Mouse (Mus musculus): ENCODE results near the gene Misp. TPM values are rescaled to one million over a fixed set of nuclear protein-coding genes. Genes with fewer than 3 reads are reported as not detected.

The Misp gene
- polyA plus RNA-seq, 1 experiment = not detected

DNA sequence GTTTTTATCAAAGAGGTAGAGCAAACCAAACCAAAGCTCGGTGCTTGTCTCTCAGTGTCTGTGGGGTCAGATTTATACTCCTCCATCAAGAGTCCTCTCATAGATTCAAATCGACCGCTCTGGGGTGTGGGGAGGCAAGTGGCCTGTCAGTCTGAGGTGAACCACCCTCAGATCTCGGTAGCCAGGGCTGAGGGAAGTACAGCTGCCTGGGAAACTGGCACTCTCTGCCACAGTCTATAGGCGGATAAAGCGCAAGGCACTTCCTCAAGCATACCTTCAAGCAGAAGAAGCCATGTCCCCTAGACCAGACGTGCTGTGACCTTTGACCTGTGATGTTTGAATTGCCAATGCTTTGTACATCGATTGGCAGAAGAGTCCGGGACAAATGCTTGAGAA, 12.0 kb downstream of the Misp start:
- no peak for TF ChIP-seq GATA1 (IDR thresholded peaks at IDR 0.05; ENCODE audit: low read length)

DNA sequence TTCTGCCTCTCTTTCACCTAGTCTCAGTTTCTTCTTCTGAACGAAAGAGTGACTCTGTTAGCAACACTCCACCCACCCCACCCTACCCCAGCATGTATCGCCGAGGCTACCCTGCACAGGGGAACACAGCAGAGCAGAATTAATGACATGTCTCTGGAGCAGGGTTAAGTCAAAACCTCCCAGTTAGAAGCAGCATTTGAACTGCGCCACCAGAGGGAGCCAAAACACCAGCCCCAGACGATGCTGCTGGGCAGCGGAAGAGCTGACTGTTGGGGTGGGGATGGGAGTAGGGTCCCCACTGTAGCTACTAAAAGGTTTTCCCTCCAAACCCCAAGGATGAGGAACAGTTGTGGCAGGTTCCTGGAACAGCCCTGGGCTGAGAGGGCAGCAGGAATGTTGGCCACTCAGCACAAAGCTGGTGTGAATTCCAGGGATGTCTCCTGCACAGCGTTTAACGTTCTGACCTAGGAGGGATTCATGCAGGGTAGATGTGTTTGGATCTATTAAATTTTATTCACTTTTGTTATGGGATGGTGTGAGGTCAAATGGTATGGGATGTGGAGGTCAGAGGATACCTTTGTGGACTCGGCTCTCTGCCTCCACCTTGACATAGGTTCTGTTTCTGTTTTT, 14.1 kb downstream of the Misp start:
- no peak for TF ChIP-seq GATA1 (IDR thresholded peaks at IDR 0.05; ENCODE audit: low read length)

DNA sequence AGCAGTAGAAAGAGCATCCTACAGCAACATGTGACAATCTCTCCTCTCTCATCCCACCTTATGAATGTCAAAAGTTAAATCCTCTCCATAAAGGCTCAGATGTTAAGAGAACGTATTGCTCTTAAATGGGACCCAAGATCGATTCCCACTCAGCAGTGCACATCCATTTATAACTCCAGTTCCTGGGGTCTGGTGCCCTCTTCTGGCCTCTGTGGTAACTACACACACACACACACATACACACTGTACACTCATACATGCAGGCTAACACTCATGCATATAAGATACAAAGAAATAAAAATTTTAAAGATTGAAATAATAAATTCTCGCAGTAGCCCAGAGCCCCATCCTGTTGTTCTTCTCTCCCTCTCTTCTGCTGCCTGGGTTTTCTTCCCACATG, 16.1 kb downstream of the Misp start:
- TF ChIP-seq GATA1 (IDR thresholded peaks at IDR 0.05; ENCODE audit: low read length) = no peak

DNA sequence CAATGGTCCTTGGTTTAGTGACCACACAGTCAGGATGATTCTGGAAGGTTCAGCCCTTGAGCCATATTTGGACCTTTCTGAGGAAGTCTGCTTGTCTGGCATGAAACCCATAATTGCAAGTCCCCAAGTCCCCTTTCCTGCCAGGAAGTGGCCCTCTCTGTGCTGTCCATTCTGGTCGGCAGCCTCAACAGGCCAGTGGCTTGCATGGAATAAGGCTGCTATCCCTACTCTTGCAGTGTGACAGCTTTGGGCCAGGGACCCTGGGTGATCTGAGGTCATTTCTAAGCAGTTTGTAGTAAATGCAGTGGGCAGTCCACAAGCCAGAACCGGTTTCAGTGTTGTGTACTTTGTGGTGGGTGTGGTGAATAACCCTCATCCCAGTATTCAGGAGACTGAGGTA, 17.4 kb downstream of the Misp start:
- TF ChIP-seq GATA1 (IDR thresholded peaks at IDR 0.05; ENCODE audit: low read length) = no peak

DNA sequence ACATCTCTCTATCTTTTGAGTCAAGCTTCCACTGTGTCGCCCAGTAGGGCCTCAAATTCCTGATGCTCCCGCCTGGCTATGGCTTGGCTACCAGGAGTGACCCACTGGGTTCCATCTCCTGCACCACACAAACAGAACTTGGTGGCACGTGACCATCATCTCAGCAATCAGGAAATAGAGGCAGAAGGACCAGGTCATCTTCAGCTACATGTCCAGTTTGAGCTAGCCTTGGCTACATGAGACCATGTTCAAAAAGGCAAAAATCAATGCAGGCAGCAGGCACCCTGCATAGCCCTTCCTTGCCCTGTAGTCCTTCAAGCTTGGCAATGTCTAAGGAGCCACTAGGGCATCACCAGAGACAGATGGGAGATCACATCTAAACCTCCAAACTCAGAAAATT, 19.3 kb downstream of the Misp start:
- TF ChIP-seq GATA1 (IDR thresholded peaks at IDR 0.05; ENCODE audit: low read length) = no peak

DNA sequence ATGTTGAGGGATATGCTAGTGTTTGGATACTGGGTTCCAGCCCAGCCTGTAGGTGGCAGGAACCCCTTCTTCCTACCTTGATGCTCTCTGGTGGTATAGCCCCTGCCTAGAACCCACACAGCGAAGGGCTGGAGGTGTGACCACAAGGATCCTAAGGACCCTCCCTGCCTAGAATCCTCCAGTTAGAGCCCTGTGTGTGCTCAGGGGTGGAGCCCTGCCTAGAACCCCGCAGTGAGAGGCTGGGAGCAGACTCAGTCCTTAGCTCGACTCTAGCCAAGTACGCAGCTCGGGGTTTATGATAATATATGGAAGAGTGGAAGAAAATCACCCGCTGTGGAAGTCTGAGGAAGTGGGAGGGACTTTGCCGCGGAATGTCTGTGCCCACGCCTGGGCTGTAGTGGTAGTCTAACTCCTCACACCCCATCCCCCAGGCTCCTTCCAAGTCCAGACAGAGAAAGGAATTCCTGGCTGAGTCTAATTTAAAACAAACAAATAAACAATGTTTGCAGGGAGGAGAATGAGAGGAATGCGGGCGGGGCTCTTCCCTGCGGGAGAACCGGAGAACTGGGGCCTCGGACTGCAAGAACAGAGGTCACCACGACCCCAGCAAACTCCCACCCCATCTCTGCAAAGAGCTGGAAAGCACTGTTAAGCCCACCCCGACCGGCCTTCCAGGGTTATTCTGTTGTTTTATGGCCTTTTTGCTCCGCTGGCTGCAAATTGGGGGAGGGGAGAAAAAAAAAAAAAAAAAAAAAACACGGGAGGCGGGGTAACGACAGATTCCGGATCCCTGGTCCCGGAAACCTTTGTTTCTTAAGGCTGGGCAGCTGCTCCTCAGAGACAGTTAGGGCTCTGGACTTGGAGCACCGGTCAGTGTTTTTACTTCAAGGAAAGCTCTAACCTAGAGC, 20.1 kb downstream of the Misp start:
- no peak for TF ChIP-seq GATA1 (IDR thresholded peaks at IDR 0.05; ENCODE audit: low read length)

DNA sequence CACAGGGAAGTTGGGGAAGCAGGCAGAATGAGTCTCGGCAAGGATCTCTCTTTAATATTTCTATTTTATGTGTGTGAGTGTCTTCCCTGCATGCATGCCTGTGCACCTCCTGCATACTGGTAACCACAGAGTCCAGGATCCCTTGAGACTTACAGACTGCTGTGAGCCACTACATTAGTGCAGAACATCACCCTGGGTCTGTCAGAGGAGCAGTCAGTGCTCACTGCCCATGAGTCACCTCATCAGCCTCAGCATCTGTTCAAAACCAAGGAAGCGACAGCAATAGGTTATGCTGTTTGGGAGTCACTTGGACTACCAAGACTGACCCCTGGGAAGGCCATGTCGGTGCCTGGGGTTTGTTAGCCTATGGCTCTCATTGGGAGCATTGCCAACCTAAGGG, 21.5 kb downstream of the Misp start:
- no peak for TF ChIP-seq GATA1 (IDR thresholded peaks at IDR 0.05; ENCODE audit: low read length)

DNA sequence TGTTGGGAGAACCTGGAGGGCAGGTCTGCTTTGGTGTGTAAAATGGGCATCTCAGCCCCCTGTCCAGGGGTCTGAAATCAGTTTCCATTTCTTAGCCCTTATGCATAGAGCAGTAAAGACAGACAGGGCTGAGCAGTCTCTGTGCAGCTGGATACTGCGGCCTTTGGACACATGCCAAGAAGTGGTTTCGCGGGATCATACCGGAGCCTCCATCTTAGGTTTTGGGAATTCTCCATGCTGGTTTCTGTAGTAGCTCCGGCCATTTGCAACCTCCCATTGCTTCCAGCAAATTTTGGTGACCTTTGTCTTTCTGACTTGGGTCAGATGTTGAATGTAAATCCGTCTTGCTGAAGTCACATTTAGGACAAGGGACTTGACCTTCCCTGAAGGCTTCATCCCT, 22.7 kb downstream of the Misp start:
- TF ChIP-seq GATA1 (IDR thresholded peaks at IDR 0.05; ENCODE audit: low read length) = no peak

DNA sequence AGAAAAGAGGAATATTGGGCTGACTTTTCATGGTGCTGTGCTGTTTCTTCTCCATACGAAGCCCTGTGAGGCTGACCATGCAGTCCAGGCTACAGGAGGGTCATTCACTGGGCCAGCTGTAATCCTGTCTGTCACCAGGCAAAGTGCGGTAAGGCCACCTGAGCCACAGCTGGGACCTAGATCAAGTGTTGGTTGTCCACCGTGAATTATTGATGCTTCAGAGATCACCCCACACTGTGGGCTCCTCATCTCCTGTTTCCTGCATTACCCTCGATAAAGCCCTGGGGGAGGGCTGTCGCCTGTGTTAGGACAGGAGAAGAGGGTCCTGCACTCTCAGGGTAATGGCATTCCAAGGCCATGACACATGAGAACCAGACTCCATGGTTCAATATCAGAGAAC, 25.8 kb downstream of the Misp start:
- no peak for TF ChIP-seq GATA1 (IDR thresholded peaks at IDR 0.05; ENCODE audit: low read length)

DNA sequence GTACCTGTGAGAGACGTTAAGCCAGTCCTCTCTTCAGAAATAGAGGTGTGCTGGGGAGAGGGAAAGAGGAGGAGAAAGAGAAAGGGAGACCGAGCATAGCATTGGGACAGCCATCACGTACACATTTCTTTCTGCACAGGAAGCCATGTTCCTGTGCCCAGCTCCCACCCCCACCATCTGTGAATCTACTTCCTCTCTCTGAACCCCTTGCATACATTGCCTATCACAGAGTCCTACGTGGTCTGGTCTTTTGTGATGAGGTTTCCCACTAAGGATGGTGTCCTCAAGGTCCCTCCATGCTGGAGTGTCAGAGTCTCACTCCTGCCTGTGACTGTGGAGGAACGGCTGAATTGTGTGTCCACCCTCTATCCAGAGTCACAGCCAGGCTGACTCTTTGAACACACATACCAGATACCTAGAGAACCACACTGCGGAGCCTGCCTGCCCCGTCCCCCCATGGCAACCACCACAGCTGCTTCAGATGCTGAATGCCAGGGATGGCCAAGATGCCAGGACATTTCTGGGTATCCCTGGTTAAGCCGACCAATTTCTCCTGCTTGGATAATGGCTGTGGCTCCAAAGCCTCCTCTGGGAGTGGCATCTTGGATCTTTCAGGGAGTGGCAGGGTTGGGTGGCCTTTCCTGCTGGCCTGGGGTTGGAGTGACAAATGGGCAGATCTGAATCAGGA, 29.3 kb downstream of the Misp start:
- TF ChIP-seq GATA1 (IDR thresholded peaks at IDR 0.05; ENCODE audit: low read length) = no peak

DNA sequence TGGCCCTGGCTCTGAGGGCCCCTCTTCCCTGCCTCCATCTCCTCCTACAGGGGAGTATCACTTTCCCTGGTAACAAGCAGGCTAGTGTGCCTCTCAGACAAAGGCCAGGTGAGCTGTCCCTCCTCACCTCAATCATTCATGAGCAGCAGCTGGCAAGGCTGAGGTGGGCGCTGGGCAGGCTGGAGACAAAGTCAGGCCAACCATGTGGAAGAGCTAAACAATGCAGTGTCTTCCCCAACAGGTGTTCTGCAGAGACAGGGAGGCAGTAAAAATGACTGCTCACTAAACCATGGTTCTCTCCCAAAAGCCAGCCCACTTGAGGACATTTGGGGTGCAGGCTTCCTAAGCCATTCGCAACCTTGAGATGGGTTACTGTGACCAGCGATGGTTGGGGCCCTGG, 30.9 kb downstream of the Misp start:
- TF ChIP-seq GATA1 (IDR thresholded peaks at IDR 0.05; ENCODE audit: low read length) = no peak

DNA sequence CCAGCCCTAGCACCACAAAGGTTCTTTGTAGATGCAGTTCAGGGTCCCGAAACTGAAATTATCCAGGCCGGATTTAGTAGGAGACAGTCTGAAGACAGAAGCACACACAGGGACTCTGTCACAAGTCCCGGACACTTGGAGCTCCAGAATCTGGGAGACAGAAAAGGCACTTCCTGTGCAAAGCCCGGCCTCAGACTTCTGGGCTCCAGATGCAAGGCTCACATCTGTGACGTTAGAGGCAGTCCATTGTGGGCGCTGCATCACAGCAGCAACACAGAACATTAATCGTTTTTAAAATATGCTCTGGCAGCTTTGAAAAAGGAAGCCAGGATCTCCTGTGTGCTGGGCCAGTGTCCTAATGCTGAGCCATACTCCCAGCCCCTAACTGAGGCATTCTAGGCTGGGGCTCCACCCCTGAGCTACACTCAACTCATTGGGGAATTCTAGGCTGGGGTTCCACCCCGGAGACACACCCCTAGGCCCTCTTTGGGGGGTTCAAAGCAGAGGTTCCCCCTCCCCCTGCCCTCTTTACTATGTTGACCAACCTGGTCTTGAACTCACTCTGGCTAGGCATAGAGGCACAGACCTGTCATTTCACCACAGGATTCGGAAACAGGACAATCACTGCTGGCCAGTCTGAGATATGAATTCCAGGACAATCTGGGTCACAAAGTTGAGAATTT, 31.5 kb downstream of the Misp start:
- no peak for TF ChIP-seq GATA1 (IDR thresholded peaks at IDR 0.05; ENCODE audit: low read length)

DNA sequence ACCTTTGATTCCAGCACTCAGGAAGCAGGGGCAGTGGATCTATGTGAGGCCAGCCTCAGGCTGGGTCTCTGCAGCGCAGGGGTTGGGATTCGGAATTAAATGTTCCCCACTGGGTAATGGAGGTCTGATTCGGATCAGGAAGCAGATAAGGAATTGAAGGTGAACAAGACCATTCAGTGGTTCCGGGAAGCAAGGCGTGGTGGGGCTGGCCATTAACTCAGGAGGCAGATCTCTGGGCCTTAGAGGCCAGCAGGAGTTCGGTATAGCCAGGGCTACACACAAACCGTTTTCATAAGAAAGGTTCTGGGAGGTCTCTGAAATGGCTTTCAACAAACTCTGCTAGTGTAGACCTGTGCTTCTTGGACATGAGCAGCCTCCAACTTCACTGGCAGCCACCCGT, 32.0 kb downstream of the Misp start:
- no peak for TF ChIP-seq GATA1 (IDR thresholded peaks at IDR 0.05; ENCODE audit: low read length)

DNA sequence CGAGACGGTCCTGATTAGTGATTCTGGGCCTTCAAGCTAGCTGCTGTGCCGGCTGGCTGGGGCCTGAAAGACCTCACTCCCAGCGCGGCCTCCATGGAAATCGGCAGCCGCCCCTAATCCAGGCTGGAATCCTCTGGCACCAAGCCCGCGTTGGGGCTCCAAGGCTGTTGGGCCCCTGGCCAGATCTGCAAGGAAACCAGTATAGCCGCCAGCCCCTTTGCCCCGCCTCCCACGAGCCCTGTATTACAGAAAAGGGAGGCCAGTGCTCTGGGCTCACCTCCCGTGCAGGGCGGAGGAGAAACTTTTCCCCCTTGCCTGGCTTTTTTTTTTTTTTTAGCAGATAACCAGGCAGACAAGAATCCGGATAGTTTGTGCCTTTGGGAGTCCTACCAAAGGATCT, 32.6 kb downstream of the Misp start:
- no peak for TF ChIP-seq GATA1 (IDR thresholded peaks at IDR 0.05; ENCODE audit: low read length)

DNA sequence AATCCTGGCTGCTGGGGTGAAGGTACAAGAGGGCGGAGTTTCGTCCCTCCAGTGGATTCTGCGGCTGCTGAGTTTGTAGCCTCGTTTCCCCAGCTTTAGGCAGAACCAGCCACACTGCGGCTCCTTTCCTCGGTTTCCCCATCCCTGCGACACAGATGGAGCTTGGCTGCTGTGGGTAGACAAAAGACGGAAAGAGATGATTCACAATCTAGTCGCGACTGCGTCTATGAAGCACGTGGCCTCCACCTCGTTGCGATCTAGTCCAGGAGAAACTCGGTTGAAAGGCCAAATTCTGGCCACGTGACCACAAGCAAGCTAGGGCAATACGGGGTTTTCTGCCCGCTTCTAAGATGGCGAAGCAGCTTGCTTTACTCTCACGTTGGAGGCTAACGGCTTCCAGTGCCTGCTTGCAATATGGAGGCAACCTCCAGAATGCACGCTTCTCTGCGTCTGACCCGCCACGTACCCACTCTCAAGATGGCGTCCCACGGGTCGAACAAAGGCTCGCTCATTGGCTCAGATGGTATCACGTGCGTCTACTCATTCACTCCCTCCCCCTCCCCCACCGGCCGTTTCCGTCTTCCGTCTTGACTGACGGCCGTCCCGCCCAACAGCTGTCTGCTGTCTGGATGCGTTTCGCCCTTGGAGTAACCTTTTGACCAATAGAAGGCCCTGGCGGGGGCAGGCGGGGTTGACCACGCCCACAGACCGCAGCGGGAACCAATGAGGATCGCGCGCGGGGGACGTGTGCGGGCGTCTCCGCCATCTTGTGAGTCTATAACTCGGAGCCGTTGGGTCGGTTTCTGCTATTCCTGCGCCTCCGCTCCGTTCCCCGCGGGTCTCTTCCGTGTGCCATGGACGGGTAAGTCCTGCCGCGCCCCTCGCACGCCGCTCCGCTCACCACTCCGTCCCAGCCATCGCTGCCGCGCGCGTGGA, 33.3 kb downstream of the Misp start, which contains the start of gene Ptbp1:
Gene Ptbp1, plus strand, starts transcription at position 568 of the 936 bp plus-strand sequence.
- no peak for TF ChIP-seq GATA1 (IDR thresholded peaks at IDR 0.05; ENCODE audit: low read length)

Measured in G1E-ER4 (cell line).